Mouse (Mus musculus) stomach, postnatal 0 days (tissue): Measurements from ENCODE around the gene Stx2.
A peak's percentile ranks its signal among the peaks of the same experiment; 100 is the strongest.

Experiments used
- CTCF ChIP-seq: IDR thresholded peaks from 2 replicates; pipeline ENCODE4 v1.5.1; 2016; ENCODE audit warnings: antibody characterized with exemption, low read depth, mild to moderate bottlenecking, moderate library complexity
- EP300 ChIP-seq: optimal IDR thresholded peaks from 2 replicates; pipeline ENCODE3; 2016; ENCODE audit warnings: antibody characterized with exemption

GRCm38 (mm10) chr5:129025048-129025447 is 16.7 kb upstream of the Stx2 start:
- no peak for TF ChIP-seq EP300
- peak; percentile 36 for TF ChIP-seq CTCF
